Mouse (Mus musculus) embryo, embryonic 10.5 days (tissue): Measurements from ENCODE around the gene Dusp5.
"Not testable (repeated sequence)": the region's sequence is repeated elsewhere in the genome, so short reads cannot be mapped to it uniquely, and the experiment has no call there.

Source experiments
- DNase-seq: peaks from one replicate; pipeline ENCODE4 v3.0.0-alpha.2; 2015; ENCODE audit warnings: low spot score

Gene Dusp5

DNA sequence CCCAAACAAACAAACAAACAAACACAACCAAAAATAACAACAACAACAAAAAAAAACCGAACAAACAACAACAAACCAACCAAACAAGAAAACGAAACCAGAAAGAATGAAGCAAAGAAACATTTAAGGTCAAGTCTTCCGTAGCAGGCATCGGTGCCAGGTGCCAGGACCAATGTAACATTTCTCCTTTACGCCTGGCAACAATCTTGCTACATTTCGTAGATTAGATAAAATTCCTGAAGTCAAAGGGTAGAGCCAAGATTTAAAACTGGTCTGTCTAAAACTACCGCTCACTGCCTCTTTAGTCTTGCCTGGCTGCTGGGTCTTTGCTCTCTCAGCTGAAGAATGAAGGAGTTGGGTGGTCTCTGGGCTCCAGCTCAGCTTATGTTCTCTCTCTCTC is 47.2 kb downstream of the Dusp5 start:
- no peak for DNase-seq

DNA sequence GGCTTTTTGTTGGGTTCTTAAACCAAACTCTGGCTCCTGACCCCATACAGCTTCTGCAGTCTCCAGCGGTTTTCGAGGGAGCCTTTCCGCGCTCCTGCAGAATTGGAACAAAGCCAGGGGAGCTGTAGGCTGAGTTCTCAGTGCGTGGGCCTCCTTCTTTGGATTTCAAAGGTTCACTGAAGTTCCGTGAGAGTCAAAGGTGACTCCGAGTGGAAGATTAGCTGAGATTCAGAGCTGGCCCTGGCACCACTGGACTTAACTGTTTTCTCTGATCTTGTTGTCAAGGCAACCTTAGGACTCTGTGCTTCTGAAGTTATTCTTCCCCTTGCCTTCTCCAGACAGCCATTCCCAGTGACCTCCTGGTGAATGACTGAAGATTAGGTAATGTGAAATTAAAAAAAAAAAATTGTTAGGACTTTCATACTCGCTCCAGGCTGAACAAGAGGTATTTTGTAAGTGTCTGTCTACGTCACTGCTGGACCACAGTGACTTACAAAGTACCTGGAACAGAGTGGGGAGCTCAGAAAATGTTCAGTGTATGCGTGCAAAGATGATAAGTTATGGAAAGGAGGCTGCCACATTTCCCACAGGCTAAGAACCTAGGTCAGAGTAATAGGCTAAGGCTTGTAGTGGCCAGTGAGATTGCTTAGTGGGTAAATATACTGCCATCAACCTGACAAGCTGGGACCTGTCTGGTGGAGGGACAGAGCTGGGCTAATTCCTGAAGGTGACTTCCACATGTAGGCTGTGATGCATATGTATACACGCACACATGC is 48.3 kb downstream of the Dusp5 start:
- no peak for DNase-seq

DNA sequence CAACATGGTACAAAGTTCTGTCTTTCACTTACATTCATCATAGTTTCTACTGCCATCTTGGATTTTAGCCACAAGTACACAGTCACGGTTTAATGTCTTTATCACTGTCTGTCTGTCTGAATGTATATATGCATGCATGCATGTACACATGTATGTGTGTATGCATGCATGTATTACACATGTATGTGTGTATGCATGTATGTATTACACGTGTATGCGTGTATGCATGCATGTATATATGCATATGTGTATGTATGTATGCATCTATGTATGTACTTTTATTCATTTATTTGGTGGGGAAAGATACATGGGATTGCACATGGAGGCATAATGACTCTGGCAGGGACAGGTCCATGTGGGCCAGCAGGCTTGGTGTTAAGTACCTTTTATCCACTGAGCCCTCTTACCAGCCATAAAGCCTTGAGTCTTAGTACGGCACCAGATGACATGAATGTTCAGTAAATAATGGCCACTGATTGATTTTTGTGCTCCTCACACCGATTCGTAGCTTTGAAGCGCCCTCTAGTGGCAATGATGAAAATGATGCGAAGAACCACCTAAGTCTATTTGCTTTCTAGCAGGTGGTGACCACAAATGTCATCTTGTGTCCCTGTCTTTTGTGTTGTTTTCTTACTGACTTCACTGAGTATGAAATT is 49.8 kb downstream of the Dusp5 start:
- DNase-seq = peak; percentile 91

DNA sequence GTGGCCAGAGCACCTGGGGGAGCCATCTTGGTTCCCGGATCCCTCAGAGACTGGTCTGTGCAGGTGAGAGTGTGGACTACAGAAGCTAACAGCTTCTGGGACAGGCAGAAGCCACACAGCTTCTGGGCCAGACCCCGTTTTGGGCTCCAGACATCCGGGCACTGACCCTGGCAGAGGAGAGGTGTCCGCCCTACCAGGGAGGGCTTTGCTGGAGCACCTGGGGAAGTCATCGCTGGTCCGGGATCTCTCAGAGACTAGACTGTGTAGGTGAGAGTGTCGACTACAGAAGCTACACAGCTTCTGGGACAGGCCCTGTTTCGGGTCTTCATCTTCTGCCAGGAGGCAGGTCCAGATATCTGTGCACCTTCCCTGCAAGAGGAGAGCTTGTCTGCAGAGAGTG is 51.4 kb downstream of the Dusp5 start:
- DNase-seq = not testable (repeated sequence)

DNA sequence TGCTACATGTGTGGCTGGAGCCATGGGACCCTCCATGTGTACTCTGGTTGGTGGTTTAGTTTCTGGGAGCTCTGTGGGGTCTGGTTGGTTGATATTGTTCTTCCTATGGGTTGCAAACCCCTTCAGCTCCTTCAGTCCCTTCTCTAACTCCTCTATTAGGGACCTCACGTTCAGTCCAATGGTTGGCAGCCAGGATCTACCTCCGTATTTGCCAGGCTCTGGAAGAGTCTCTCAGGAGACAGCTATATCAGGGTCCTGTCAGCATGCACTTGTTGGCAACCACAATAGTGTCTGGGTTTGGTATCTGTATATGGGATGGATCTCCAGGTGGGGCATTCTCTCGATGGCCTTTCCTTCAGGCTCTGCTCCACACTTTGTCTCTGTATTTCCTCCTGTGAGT is 58.8 kb downstream of the Dusp5 start:
- not testable (repeated sequence) for DNase-seq

DNA sequence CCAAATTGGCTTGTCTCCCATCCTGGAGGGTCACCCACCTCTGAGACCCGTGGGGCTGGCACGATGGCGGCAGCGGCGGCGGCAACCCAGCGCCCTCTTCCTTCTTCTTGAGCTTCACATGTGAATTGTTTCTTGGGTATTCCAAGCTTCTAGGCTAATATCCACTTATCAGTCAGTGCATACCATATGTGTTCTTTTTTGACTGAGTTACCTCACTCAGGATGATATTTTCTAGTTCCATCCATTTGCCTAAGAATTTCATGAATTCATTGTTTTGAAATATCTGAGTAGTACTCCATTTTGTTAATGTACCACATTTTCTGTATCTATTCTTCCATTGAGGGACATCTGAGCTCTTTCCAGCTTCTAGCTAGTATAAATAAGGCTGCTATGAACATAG is 60.1 kb downstream of the Dusp5 start, which contains the start of gene Nutf2-ps1:
TSS of gene Nutf2-ps1 (minus strand) at position 101 of the 400 bp plus-strand sequence.
- not testable (repeated sequence) for DNase-seq
